11 mouse cellular contexts compared by ENCODE assay signal in genomic region chr16:78631797-78632196, GRCm38 (mm10).
"Had no signal": no experiment of that assay in that cellular context is flagged by ENCODE, and none has a peak within 500 bp of the region (broad histone marks: within the 10 kb centered on the region; RNA-seq: fewer than 3 reads in every experiment).

No protein-coding gene starts in this region.

- DNase-seq: kidney, adult 2 months; left cerebral cortex, postnatal 4 days; midbrain, embryonic 14.5 days; thymus, adult 18-20 months; thymus, postnatal 36 days had no signal

- H3K4me3 ChIP-seq: hindbrain, embryonic 15.5 days; kidney, embryonic 15.5 days; limb, embryonic 12.5 days; limb, embryonic 15.5 days had no signal

- H3K4me1 ChIP-seq: hindbrain, embryonic 15.5 days; kidney, embryonic 15.5 days; limb, embryonic 12.5 days; limb, embryonic 15.5 days had no signal

- H3K9me3 ChIP-seq: hindbrain, embryonic 15.5 days; kidney, embryonic 15.5 days; limb, embryonic 12.5 days; limb, embryonic 15.5 days had no signal

- H3K4me2 ChIP-seq: hindbrain, embryonic 15.5 days; kidney, embryonic 15.5 days; limb, embryonic 12.5 days; limb, embryonic 15.5 days; midbrain, embryonic 11.5 days had no signal

- H3K36me3 ChIP-seq: hindbrain, embryonic 15.5 days; kidney, embryonic 15.5 days; limb, embryonic 12.5 days; limb, embryonic 15.5 days had no signal

- ATAC-seq: intestine, postnatal 0 days had no signal

- H3K27ac ChIP-seq: hindbrain, embryonic 15.5 days; kidney, embryonic 15.5 days; limb, embryonic 12.5 days; limb, embryonic 15.5 days had no signal

- H3K27me3 ChIP-seq: hindbrain, embryonic 15.5 days; kidney, embryonic 15.5 days; limb, embryonic 15.5 days had no signal

- H3K9ac ChIP-seq: hindbrain, embryonic 15.5 days; kidney, embryonic 15.5 days; limb, embryonic 12.5 days; limb, embryonic 15.5 days had no signal
